Mouse (Mus musculus) yolk sac, embryonic 10.5 days (tissue): ENCODE data around the gene Nudt7.

Experiments used
- DNase-seq: peaks from one replicate; pipeline ENCODE4 v3.0.0-alpha.2; 2017; ENCODE audit warnings: low spot score

Gene Nudt7

DNA sequence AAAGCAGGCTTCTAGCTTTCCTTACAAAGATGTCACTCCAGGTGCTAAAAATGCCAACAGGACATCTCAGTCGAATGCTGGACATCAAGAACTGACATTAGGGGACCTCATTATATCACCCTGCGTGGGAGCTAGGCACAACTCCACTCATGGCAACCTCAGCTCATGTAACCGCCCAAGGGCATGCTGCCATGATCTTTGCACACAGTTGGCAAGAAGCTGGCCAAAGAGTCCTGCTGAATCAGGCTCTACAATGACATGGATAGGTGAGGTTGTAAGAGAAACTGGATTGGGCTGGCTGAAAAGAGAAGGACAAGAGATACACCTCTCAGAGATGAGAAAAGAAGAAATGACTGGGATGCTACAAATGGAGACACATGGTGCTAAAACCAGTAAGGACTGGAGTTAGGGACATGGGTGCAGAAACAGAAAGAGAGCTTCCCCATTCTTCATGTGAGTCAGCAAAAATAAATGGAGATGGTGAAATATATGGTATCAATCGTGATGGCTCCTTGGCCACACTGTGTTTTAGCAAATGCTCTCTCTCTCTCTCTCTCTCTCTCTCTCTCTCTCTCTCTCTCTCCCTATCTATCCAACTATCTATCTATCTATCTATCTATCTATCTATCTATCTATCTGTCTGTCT is 10.4 kb downstream of the Nudt7 start:
- no peak for DNase-seq

DNA sequence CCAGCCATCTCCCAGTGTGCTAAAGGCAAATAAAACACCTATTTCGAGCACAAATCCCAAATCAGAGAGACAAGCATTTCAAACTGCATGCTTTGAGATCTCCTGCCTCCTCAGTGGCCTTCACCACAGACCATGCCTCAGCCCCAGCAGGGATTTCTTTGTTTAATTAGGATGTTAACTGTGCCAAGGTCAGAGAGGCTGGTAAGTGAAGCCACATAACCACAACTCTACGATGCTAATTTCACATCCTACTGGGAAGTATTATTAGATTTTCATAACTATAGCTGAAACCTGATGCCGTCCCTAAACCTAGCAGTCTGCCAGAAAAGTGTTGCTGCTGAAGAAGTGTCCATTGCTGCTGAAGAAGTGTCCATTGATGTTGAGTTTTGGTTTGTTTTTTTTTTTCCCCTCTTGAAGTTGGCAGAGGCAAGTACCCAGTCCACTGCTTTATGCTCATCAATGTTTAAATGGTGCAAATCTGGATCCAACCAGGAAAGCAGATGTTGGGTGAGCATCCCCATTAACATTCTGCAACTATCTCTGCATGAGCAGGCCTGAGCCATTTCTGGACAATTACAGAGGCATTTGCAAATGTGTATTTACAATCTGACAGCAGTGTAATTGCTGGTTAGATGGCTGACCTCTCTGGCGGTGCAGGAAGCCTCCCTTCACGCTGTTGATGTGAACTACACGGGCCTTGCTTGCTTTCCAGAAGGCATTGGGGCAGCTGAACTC is 20.1 kb downstream of the Nudt7 start:
- no peak for DNase-seq

DNA sequence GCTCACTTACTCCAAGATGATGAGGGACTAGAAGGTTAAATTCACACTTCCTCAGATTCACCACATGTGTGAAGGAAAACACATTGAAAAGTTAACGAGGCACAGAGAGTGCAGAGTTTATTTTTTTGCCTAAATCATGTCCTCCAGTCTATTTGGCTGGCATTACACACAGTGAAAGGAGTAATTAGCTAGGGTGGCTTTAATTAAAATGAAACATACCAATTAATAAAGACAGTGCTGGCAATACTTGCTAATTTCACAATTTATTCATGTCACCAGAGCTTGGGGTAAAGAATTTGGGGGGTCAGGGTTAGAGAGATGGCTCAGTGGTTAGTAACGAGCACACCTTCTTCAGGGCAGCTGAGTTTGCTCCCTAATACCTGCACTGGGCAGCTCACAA is 25.2 kb downstream of the Nudt7 start:
- DNase-seq: no peak

DNA sequence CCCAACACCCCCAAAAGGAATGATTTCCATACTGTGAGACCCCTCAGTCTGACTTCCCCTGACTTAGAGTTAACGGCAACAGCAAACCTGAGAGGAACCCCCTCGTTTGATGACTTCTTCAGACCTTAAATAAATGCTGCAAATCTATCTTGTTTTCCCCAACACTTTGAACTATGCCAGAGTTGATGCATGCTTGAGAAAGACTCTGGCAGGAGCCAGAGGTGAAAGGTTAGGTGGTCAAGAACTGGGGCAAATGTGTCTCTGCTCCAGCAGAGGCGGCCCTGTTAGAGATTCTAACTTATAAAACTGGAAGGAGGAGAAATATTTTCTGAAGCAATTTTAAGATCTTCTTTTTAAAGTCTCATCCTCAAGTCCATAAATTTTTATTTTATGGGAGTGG is 26.3 kb downstream of the Nudt7 start:
- DNase-seq: no peak

DNA sequence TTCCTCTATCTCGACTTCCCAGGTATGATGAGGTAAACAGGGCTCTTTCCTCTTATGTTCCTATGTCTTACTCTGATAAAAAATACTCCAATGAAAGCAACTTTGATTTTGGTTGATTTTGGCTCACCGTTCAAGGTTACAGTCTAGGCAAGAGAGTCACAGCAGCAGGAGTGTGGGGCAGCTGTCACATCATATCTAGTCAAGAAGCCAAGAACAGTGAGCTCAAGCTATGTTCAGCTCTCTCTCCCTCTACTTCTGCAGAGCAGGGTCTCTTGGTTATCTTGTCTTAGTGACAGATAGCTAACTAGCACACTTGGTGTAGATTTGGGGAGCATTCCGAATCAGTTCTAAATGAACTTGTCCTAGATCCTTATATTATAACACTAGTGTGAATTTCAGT is 30.5 kb downstream of the Nudt7 start:
- no peak for DNase-seq

DNA sequence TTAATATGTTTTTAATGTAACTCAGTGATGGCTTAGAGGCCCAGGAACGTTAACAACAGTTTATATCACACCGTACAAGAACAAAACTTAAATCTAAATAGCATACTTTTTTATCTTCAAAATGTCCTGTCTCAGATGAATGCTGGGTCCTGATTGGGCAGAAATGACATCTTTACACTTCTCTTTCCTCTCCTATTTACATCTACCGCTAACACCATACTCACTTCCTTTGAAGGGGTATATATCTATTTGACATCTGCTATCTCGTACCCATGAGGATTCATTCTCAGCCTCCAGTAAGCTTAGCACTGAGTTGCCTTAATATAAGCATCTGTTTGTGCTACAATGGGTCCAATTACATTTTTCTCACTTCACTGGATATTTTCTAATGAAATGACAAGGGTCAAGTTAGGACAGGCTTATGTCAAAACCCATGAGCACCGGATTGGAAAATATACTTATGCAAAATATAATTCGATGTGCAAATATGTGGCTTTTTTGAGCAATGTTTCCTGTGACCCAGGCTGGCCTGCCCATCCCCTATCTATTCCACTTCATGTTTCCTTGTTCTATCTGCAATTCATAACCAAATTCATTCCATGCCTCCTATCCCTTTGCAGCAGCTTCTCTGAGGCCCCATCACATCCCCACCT is 31.2 kb downstream of the Nudt7 start:
- DNase-seq: no peak

DNA sequence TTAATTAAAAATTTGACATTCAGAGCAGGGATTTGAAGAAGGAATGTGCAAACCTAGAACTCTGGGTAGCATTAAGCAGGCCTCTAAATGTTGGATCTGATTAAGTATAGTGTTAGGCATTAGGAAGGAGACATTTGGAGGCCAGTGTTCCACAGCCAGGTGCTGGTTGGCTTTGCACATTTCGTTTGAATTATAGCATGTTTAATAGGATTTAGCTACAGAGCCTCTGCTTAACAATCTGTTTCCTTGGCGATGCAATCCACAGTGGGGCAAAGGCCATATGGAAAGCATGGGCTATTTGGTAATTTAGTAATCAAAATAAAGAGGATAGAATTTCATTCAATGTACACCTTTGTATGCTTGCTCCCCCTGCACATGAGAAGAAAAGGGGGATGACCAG is 32.4 kb downstream of the Nudt7 start:
- DNase-seq: no peak

DNA sequence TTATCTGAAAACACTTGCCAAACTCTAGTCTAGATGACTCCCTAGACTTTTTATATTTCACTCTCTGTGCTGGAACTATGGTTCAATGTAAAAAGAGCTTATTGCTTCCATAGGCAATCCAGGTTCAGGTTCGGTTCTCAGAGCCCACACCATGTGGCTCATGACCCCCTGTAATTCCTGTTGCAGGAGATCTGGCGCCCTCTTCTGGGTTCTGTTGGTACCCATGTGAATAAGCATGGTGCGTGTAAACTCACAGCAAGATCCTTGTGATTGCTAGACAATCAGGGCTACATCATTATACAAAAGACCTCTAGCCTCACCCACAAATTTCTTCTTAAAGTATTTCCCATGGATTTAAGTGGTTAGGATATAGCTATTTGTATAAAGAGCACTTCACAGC is 43.4 kb downstream of the Nudt7 start:
- DNase-seq: no peak

DNA sequence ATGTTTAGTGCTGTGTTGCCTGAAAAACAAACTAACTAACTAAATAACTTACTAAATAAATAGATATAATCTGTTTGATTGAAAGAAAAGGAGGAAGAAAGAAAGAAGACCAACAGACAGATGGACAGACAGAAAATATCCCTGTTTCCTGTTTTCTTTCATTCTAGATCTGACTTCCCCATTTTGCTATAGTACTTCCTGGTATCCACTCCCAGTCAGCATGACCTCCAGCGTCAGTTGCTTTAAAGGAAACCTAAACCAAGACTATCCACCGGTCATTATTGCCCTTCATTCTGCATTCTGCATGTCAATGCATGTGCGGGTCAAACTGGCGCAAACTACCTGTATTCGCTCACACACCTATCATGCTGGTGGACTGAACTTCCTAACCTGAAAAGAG is 60.0 kb downstream of the Nudt7 start:
- no peak for DNase-seq

DNA sequence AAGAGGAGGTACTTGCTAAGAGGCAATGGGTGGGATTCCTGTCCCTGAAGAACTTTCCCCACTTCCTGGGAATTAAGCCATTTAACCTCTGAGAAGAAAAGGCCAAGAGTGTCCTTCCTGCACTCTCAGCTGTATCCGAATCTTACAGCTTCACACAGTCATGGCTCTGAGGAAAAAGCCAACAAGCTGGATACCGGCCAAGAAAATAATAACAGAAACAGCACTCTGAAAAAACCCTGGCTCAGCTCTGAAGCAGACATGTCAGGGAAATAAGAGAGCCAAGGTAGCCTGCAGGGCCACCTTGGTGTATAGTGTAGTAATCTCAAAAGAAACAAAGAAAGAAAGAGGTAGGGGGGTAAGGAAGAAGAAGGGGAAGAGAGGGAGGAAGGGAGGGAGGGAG is 65.6 kb downstream of the Nudt7 start:
- DNase-seq: no peak
